13 mouse cellular contexts compared by ENCODE assay signal in the genomic region with DNA sequence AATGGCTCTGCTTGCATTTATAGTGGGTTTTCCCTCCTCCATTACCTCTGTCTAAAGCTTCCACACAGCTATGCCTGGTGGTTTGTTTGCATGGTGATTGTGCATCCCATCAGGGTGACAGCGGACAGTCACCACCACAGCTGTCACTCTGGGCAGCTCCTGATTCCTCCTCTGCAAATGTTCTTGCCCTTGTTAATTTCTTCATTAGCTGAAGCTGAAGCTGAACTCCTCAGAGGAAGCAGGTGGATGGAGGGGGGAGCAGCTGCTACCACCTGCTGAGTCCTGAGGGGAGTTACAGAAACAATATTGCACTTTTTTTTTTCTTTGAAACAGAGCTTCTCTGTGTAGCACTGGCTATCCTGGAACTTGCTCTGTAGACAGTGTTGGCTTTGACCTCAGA.
A peak's percentile ranks its signal among the peaks of the same experiment; 100 is the strongest.
DNase-seq lines count a peak whose midpoint lies in the region; ATAC-seq lines count a peak whose summit lies in the region.
"Had no signal": no experiment of that assay in that cellular context is flagged by ENCODE, and none has a peak within 500 bp of the region (broad histone marks: within the 10 kb centered on the region; RNA-seq: fewer than 3 reads in every experiment).

No protein-coding gene starts in this region.

- no peak for DNase-seq in heart, postnatal 14 days
- peak; percentile 10 for DNase-seq in retina, embryonic 14.5 days (ENCODE audit: low spot score)
- DNase-seq in retina, postnatal 1 day, result no peak
- DNase-seq in liver, embryonic 13.5 days, result no peak
- DNase-seq in thymus, postnatal 4 days, result peak; percentile 57
- no peak for DNase-seq in urinary bladder, postnatal 36 days (ENCODE audit: low spot score in 2 of 2)
- no peak for DNase-seq in forebrain, embryonic 14.5 days (ENCODE audit: low spot score)
- DNase-seq: adrenal gland, postnatal 10 days; cerebellum, adult 8-10 months had no signal

- H3K4me3 ChIP-seq in heart, embryonic 13.5 days, result no peak overlapping the region
- H3K4me3 ChIP-seq in liver, embryonic 13.5 days (replicated peaks), result no peak overlapping the region
- no peak overlapping the region for H3K4me3 ChIP-seq in forebrain, embryonic 14.5 days (ENCODE audit: low read depth, low read length)
- H3K4me3 ChIP-seq: hindbrain, embryonic 10.5 days; kidney, embryonic 15.5 days; stomach, embryonic 15.5 days had no signal

- no peak overlapping the region for H3K4me2 ChIP-seq in heart, embryonic 13.5 days
- no peak overlapping the region for H3K4me2 ChIP-seq in liver, embryonic 13.5 days
- no peak overlapping the region for H3K4me2 ChIP-seq in forebrain, embryonic 14.5 days (ENCODE audit: low read length)
- H3K4me2 ChIP-seq: kidney, embryonic 15.5 days; stomach, embryonic 15.5 days had no signal

- H3K27ac ChIP-seq in heart, embryonic 13.5 days (replicated peaks), result peak overlapping the region; percentile 93
- H3K27ac ChIP-seq in liver, embryonic 13.5 days, result peak overlapping the region; percentile 39; the same call in 1 of the 2 replicates
- H3K27ac ChIP-seq in forebrain, embryonic 14.5 days (ENCODE audit: low read depth, low read length), result no peak overlapping the region
- H3K27ac ChIP-seq: hindbrain, embryonic 10.5 days had no signal

- H3K36me3 ChIP-seq in heart, embryonic 13.5 days, result peaks cover 24% of the 10 kb centered on the region
- no peaks in the 10 kb centered on the region for H3K36me3 ChIP-seq in liver, embryonic 13.5 days
- no peaks in the 10 kb centered on the region for H3K36me3 ChIP-seq in forebrain, embryonic 14.5 days (ENCODE audit: control insufficient read depth, insufficient read depth, low read length)
- H3K36me3 ChIP-seq: kidney, embryonic 15.5 days; stomach, embryonic 15.5 days had no signal

- peaks cover 35% of the 10 kb centered on the region for H3K4me1 ChIP-seq in heart, embryonic 13.5 days
- peaks cover 18% of the 10 kb centered on the region for H3K4me1 ChIP-seq in liver, embryonic 13.5 days (replicated peaks)
- H3K4me1 ChIP-seq in forebrain, embryonic 14.5 days (ENCODE audit: control insufficient read depth, insufficient read depth, low read length), result no peaks in the 10 kb centered on the region
- H3K4me1 ChIP-seq: stomach, embryonic 15.5 days had no signal

- no peak for ATAC-seq in heart, embryonic 13.5 days (ENCODE audit: extremely low read depth, insufficient number of reproducible peaks, low FRiP score, low TSS enrichment)
- no peak for ATAC-seq in liver, embryonic 13.5 days (ENCODE audit: low read depth)
- no peak for ATAC-seq in forebrain, embryonic 14.5 days

- H3K27me3 ChIP-seq in heart, embryonic 13.5 days (replicated peaks), result no peaks in the 10 kb centered on the region
- no peaks in the 10 kb centered on the region for H3K27me3 ChIP-seq in liver, embryonic 13.5 days
- no peaks in the 10 kb centered on the region for H3K27me3 ChIP-seq in forebrain, embryonic 14.5 days (replicated peaks; ENCODE audit: control insufficient read depth, insufficient read depth, low read length)
- H3K27me3 ChIP-seq: kidney, embryonic 15.5 days; stomach, embryonic 15.5 days had no signal

- 63% methylated on average over 1 of the region's 1 CpGs for WGBS in heart, embryonic 13.5 days
- WGBS in liver, embryonic 13.5 days (ENCODE audit: insufficient replicate concordance), result 64% methylated on average over 1 of the region's 1 CpGs
- WGBS in forebrain, embryonic 14.5 days, result 82% methylated on average over 1 of the region's 1 CpGs

- no peak overlapping the region for H3K9ac ChIP-seq in heart, embryonic 13.5 days
- H3K9ac ChIP-seq in liver, embryonic 13.5 days, result no peak overlapping the region
- no peak overlapping the region for H3K9ac ChIP-seq in forebrain, embryonic 14.5 days (ENCODE audit: low read length)
- H3K9ac ChIP-seq: kidney, embryonic 15.5 days; stomach, embryonic 15.5 days had no signal

- 0 out of 2 replicates have a peak, but pooled peaks cover 3% of the 10 kb centered on the region for H3K9me3 ChIP-seq in heart, embryonic 13.5 days
- H3K9me3 ChIP-seq in liver, embryonic 13.5 days (replicated peaks), result no peaks in the 10 kb centered on the region
- H3K9me3 ChIP-seq in forebrain, embryonic 14.5 days (replicated peaks; ENCODE audit: control insufficient read depth, low read length), result no peaks in the 10 kb centered on the region
- H3K9me3 ChIP-seq: hindbrain, embryonic 10.5 days; kidney, embryonic 15.5 days; stomach, embryonic 15.5 days had no signal

- intact Hi-C loops in heart, postnatal 14 days (cut with DNase I), result no loop called here

Comparison
In these comparisons a context has a peak if more than half of its experiments do, and no peak if none do; other contexts are left out.
1. DNase-seq: peak in retina, embryonic 14.5 days (single experiment) and thymus, postnatal 4 days (single experiment); none in heart, postnatal 14 days (0 of 2), retina, postnatal 1 day (single experiment), liver, embryonic 13.5 days (single experiment), urinary bladder, postnatal 36 days (0 of 2) and forebrain, embryonic 14.5 days (single experiment).